Mouse (Mus musculus) left cerebral cortex, postnatal 25 days (tissue): ENCODE measurements around the gene Ipo13. TPM values are rescaled to one million over a fixed set of nuclear protein-coding genes. Genes with fewer than 3 reads are reported as not detected.

ENCODE experiments used
- DNase-seq, 2 experiments: peaks; one replicate each; pipeline ENCODE4 v3.0.0; 2022; ENCODE audit warnings: low spot score in 2 of 2, mixed read lengths in 1 of 2
- intact Hi-C: fragments of 180-260 bp; cut with DNase I; formaldehyde crosslinking; loops from one replicate; pipeline ENCODE4 v1.15.1; 2025
- total RNA-seq, 2 experiments: library from RNA; stranded (reverse); gene quantifications; 2 replicates each; pipeline ENCODE4 v1.2.3; 2021

Gene Ipo13
- total RNA-seq, 2 experiments from 2014 or later = 108 to 116 TPM

- intact Hi-C loops = no loop called here
- DNase-seq = no peak
These were observed 1.6 kb upstream of the Ipo13 start for GRCm38 (mm10) chr4:117916386-117916785.

DNA sequence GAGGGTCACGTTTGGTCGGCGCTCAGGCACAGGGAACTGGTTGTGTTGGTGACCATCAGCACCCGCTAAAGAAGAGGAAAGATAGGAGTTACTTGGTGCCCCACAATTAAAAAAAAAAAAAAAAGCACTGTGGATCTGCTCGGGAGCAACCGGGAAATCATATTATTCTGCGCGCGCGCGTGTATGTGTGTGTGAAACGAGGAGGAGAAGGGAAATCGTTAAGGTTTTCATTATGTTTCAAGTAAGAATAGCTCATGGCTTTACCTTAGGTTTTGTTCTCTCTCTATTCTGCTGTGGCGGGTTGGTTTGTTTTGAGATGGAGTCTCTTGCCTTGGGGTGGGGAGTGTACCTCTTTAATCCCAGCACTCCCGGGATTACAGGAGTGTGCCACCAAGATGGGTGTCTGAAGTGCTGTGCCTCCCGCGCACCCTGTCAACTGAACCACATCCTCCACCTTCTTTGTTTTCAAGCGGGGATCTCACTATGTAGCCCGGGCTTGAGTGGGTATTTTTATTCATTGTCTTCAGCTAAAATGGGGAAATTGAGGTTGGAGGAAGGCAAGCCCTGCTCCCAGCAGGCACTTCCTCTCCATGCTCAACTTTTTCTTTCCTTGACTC is 798 bp upstream of the Ipo13 start:
- peak in 1 of 2 experiments; percentile 60 for DNase-seq

GRCm38 (mm10) chr4:117914031-117914430 is 768 bp downstream of the Ipo13 start:
- intact Hi-C loops = loop anchor here (2.0 kb wide), 1 partner anchor 21 kb away; the partner anchor contains the start of gene Dph2
- DNase-seq = no peak

More for the DNA sequence above, 798 bp upstream of the Ipo13 start:
- intact Hi-C loops = loop anchor here (2.0 kb wide), 1 partner anchor 23 kb away; the partner anchor contains the start of gene Dph2

DNA sequence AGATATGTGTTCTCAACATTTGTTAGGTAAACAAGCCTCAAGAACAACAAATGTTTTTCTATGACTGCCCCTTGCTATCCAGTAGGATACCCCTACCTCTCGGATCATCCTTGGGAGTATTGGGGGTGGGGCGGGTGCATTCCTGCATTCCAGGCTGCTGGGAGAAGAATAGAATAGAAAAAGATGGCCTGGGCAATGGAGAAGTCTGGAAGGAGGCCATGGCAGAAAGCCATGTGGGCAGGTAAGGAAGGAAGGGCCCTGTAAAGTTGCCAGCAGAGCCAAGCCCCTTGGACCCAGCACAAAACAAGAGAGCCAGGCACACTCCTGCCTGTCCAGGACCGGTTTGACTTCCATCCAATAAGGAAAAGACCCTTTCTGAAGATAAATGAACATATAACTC is 1.4 kb downstream of the Ipo13 start:
- no peak for DNase-seq
- intact Hi-C loops = no loop called here

DNA sequence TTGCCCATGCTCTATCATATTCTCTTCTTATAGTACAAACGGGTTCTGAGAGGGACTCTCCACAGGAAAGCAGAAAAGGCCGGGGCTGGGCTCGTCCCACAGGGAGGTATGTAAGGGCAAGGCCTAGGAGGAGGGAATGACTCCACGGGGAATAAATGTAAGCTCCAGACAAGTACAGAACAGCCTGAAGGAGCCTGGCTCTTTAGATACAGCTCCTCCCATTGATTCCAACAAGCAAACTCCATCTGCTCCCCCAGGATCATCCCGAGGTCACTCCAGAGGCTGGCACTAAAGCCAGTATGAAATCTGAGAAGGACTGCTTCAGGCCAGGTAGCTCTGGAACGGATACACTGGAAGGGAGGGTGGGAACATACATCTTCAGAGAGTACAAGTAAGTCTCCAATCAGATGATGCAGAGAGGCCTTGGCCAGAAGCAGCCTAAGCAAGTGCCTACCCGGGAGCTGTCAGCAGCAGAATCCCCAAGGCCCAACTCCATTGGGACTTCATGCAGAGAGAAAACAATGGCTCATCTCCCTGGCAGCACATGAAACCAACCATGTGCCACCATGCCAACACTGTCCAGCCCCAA is 2.0 kb downstream of the Ipo13 start:
- intact Hi-C loops = no loop called here

GRCm38 (mm10) chr4:117912131-117912561 is 2.7 kb downstream of the Ipo13 start:
- intact Hi-C loops = no loop called here
- DNase-seq = no peak

More for the DNA sequence above, 2.0 kb downstream of the Ipo13 start:
- no peak for DNase-seq

- intact Hi-C loops = no loop called here
- DNase-seq = peak in 1 of 2 experiments; percentile 68
These were observed 5.9 kb downstream of the Ipo13 start for GRCm38 (mm10) chr4:117908834-117909453.

- intact Hi-C loops = no loop called here
- no peak for DNase-seq
These were observed 8.6 kb downstream of the Ipo13 start for GRCm38 (mm10) chr4:117906196-117906595.

DNA sequence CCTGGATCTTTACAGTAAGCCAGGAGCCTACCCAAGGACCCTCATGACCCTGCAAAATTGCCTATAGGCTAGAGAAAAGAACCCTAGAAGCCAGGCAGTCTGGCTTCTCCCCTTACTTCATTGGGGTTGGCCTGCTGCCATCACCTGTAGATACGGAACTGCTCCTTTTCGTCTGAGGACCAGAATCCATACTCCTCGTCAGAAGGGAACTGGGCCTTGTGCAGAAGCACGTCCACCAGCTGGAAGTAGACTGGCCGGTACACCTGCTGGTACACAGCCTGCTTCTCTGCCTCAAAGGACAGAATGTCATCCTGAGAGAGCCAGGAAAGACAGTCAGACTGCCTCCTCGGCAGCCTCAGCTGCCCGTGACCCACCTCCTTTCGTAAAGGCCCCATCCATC is 10.0 kb downstream of the Ipo13 start:
- no peak for DNase-seq

DNA sequence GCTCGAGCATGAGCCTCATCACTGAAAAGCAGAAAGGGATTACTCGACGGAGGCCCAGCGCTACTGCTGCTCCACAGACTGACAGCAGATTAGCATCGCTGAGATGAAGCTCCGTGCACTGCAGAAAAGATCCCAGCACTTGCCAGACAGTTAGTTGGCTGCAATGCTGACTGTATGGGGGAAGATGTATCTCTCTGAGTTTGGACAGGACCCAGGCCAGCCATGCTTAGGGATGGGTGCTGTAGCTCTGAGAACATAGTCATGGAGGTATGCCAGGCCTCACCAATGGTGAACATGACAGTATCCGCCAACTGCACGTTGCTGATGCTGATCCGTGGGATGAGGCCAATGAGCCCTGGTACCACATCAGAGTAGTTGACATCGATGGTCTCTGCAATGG is 10.7 kb downstream of the Ipo13 start:
- DNase-seq = peak in 1 of 2 experiments; percentile 83
- intact Hi-C loops = no loop called here

More for the DNA sequence above, 10.0 kb downstream of the Ipo13 start:
- intact Hi-C loops = no loop called here

DNA sequence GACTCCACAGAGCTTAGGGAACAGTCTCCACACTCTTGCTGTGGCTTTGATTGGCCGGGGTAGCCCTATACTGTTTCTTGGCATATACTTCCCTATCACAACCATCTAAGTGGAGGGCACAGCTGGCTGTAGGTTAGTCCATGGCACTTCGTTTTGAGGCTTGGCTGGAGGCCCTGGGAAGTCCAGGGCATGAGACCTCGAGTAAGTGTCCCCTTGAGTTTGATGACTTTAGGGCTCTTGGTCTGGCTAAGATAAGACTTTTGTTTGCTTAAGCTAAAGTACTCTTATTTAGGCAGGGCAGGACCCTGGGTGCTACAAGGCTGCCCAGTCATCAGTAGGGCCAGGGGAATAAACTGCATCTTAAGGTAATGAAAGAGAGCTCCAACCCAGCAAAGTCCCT is 16.7 kb downstream of the Ipo13 start:
- DNase-seq = no peak
- intact Hi-C loops = no loop called here

- intact Hi-C loops = no loop called here
- DNase-seq = no peak
These were observed 18.8 kb downstream of the Ipo13 start for GRCm38 (mm10) chr4:117896031-117896430.

DNA sequence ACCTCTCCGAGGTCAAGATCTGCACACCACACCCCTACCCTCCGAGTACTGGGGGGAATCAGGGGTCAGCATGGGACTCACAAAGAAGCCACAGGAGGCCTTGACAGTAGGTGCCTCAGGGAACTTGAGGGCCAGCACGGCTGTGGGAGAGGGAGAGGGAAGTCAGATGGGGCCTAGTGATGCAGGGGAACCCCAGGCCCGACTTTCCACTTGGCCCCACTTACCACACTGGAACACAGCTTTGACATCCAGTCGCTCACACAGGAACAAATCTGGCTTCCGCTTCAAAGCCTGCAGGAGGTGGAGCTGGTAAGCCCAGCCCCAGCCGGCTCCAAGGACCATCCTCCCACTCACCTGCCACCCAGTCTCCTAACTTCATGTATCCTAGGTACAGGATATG is 19.5 kb downstream of the Ipo13 start:
- DNase-seq = no peak
- intact Hi-C loops = no loop called here

- no peak for DNase-seq
- intact Hi-C loops = no loop called here
These were observed 20.2 kb downstream of the Ipo13 start for GRCm38 (mm10) chr4:117894601-117895000.

- intact Hi-C loops = loop anchor here (2.0 kb wide), 1 partner anchor 21 kb away; the partner anchor contains the start of gene Ipo13
- DNase-seq = no peak
These were observed 21.4 kb downstream of the Ipo13 start for GRCm38 (mm10) chr4:117893376-117893775.

GRCm38 (mm10) chr4:117891738-117892161 is 23.0 kb downstream of the Ipo13 start, which contains the start of gene Dph2:
TSS of gene Dph2 (minus strand) at chr4:117892032.
- peak; percentile 81 to 94 for DNase-seq
- intact Hi-C loops = loop anchor here (2.0 kb wide), 1 partner anchor 23 kb away; the partner anchor contains the start of gene Ipo13

DNA sequence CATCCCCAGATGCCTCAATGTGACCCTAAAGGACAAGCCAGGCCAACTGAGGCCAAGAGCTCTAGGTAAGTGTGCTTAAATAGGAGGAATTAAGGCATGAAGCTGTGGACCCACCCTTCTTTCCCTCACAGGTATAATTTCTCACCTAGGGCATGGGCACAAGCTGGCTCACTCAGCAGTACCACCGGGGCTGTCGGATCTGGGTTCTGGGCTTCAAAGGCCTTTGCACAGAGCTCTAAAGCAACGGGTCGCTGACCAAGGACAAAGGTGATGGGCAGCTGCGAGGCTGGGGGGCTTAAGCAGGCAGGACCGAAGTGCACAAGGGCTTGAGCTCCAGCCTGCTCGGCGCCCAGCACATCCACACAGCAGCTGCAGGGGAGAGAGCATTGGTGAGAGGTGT is 24.0 kb downstream of the Ipo13 start:
- intact Hi-C loops = no loop called here
- DNase-seq = no peak

- no peak for DNase-seq
- intact Hi-C loops = no loop called here
These were observed 24.8 kb downstream of the Ipo13 start for GRCm38 (mm10) chr4:117890031-117890430.

DNA sequence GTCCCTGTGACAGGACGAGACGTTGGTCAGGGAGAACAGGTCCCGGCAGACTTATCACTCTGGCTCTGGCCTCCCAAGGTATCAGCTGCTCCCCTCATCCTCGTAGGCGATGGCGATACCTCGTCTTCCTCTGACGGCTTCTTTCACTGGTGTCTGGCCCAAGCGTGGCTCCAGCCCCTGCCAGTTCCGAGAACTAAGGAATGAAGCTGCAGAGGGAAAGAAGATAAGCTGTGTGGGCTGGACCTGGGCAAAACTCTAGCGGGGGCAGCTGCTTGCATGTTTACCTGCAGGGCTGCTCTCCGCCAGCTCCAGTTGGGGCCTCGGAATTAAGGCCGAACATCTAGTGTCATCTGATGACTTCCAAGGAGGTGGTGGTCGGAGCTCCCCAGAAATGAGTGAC is 25.3 kb downstream of the Ipo13 start:
- intact Hi-C loops = no loop called here
- no peak for DNase-seq

DNA sequence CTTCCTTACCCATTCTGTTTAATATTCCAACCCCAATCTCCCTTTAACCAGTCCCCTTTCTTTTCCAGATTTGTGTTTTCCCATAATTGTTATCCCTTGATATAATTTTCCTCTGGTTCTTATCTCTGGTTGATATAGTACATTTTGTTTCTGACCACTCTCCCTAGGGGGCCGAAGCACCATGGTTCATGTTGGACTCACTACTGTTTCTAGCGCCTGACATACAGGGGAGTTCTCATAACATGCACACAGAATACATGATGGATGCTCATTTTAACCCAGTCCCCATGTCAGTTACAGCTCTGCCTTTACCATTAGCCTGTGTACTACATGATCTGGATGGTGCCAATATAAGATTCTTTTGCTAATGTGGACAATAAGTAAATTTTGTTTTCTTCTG is 26.9 kb downstream of the Ipo13 start:
- DNase-seq = no peak
- intact Hi-C loops = no loop called here

DNA sequence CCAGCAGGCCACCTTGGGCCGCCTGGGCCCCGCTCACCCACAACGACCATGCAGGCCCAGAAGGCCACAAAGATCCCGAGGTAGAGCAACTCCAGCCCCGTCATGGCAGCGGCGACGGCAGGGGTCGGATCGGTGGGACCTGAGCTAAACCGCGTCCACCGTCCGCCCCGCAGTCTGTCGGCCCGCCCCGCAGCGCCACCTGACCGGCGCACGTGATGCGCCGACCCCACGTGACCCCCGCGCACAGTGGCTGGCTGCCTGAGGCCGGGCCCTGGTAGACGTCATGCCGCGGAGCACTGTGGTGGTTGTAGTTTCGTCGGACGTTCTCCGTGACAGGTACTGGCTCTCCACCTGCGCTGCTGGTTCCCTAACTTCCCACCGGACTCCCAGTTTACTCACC is 27.7 kb downstream of the Ipo13 start, which contains the start of gene Atp6v0b:
Gene Atp6v0b (minus strand): TSS at position 201 of the 400 bp plus-strand sequence.
- intact Hi-C loops = no loop called here
- DNase-seq = peak; percentile 95 to 97
